Mouse (Mus musculus) MEL (cell line): ENCODE measurements around the gene Clcn5. TPM values are rescaled to one million over a fixed set of nuclear protein-coding genes. Genes with fewer than 3 reads are reported as not detected.

ENCODE experiments used
- DNase-seq: peaks from one replicate; pipeline ENCODE4 v3.0.0; 2011; ENCODE audit warnings: low read depth, low spot score
- H3K27ac ChIP-seq: 2 replicates; pipeline ENCODE4 v1.5.1; 2012; ENCODE audit warnings: low read depth, mild to moderate bottlenecking, control low read depth, low read length, moderate library complexity; ENCODE audit not compliant: control insufficient read depth
- H3K27me3 ChIP-seq, 2 experiments: fragments of 150-350 bp in 1 of 2; sonication (generic) in 1 of 2; 2 replicates each; pipeline ENCODE4 v1.6.1; 2012; ENCODE audit warnings: low read length in 2 of 2, mild to moderate bottlenecking in 2 of 2, improper control_type of control experiment in 1 of 2, moderate library complexity in 1 of 2; ENCODE audit not compliant: insufficient read depth in 2 of 2, control insufficient read depth in 1 of 2
- H3K36me3 ChIP-seq, 2 experiments: 2 replicates each; pipeline ENCODE4 v1.6.1; 2012 to 2014; ENCODE audit warnings: low read length in 2 of 2, improper control_type of control experiment in 1 of 2, inconsistent platforms in 1 of 2, mild to moderate bottlenecking in 1 of 2; ENCODE audit not compliant: insufficient read depth in 2 of 2, control insufficient read depth in 1 of 2
- H3K4me1 ChIP-seq, 2 experiments: fragments of 150-350 bp in 1 of 2; sonication (generic) in 1 of 2; 2 replicates each; pipeline ENCODE4 v1.6.1; 2012; ENCODE audit warnings: low read length in 2 of 2, improper control_type of control experiment in 1 of 2, mild to moderate bottlenecking in 1 of 2; ENCODE audit not compliant: insufficient read depth in 2 of 2, control insufficient read depth in 1 of 2
- H3K4me3 ChIP-seq, 2 experiments: fragments of 150-350 bp in 1 of 2; sonication (generic) in 1 of 2; 2 replicates each; pipeline ENCODE4 v1.5.1; 2012; ENCODE audit warnings: low read depth in 2 of 2, low read length in 2 of 2, mild to moderate bottlenecking in 2 of 2, moderate library complexity in 2 of 2, control low read depth in 1 of 2, improper control_type of control experiment in 1 of 2; ENCODE audit not compliant: control insufficient read depth in 1 of 2, insufficient read depth in 1 of 2
- H3K79me2 ChIP-seq: 2 replicates; pipeline ENCODE4 v1.6.1; 2012; ENCODE audit warnings: mild to moderate bottlenecking, low read length, moderate library complexity; ENCODE audit not compliant: control insufficient read depth, poor library complexity, insufficient read depth
- H3K9ac ChIP-seq: 2 replicates; pipeline ENCODE4 v1.6.1; 2012; ENCODE audit warnings: low read depth, mild to moderate bottlenecking, control low read depth, low read length, moderate library complexity; ENCODE audit not compliant: control insufficient read depth, poor library complexity, severe bottlenecking
- H3K9me3 ChIP-seq: fragments of 150-350 bp; sonication (generic); replicated peaks from 2 replicates; pipeline ENCODE4 v1.6.1; 2012; ENCODE audit warnings: mild to moderate bottlenecking, low read length, improper control_type of control experiment, moderate library complexity; ENCODE audit not compliant: insufficient read depth
- BHLHE40 ChIP-seq: IDR thresholded peaks from 2 replicates; pipeline ENCODE4 v1.6.1; 2012; ENCODE audit warnings: low read depth, mild to moderate bottlenecking, inconsistent platforms, low read length, improper control_type of control experiment, borderline replicate concordance
- CTCF ChIP-seq, 3 experiments: IDR thresholded peaks in 2 of 3; conservative IDR thresholded peaks in 1 of 3; 2 replicates each; pipeline ENCODE4 v1.5.1; 2011 to 2012; ENCODE audit warnings: low read length in 3 of 3, low read depth in 2 of 3, mild to moderate bottlenecking in 2 of 3, improper control_type of control experiment in 1 of 3, inconsistent platforms in 1 of 3, mixed read lengths in 1 of 3, moderate library complexity in 1 of 3; ENCODE audit not compliant: control insufficient read depth in 1 of 3, insufficient read depth in 1 of 3, poor library complexity in 1 of 3, severe bottlenecking in 1 of 3
- ELF1 ChIP-seq: IDR thresholded peaks from 2 replicates; pipeline ENCODE4 v1.6.1; 2014; ENCODE audit warnings: low read depth, mild to moderate bottlenecking, inconsistent platforms, low read length, improper control_type of control experiment, moderate library complexity
- EP300 ChIP-seq, 2 experiments: IDR thresholded peaks; 2 replicates each; pipeline ENCODE4 v1.6.1; 2011; ENCODE audit warnings: improper control_type of control experiment in 2 of 2, low read length in 2 of 2, low read depth in 1 of 2, mild to moderate bottlenecking in 1 of 2
- HCFC1 ChIP-seq: IDR thresholded peaks from 2 replicates; pipeline ENCODE4 v1.6.1; 2012; ENCODE audit warnings: low read depth, mild to moderate bottlenecking, inconsistent platforms, low read length, improper control_type of control experiment, moderate library complexity
- KAT2A ChIP-seq: conservative IDR thresholded peaks from 2 replicates; pipeline ENCODE4 v1.6.1; 2012; ENCODE audit warnings: low read depth, low read length, improper control_type of control experiment, inconsistent platforms
- MAFK ChIP-seq: IDR thresholded peaks from 2 replicates; pipeline ENCODE4 v1.6.1; 2011; ENCODE audit warnings: low read depth, mild to moderate bottlenecking, low read length, improper control_type of control experiment, borderline replicate concordance
- MAX ChIP-seq: IDR thresholded peaks from 2 replicates; pipeline ENCODE4 v1.6.1; 2011; ENCODE audit warnings: low read length, improper control_type of control experiment
- MEF2A ChIP-seq: IDR thresholded peaks from 2 replicates; pipeline ENCODE4 v1.6.1; 2014; ENCODE audit warnings: low read depth, mild to moderate bottlenecking, inconsistent platforms, low read length, improper control_type of control experiment; ENCODE audit not compliant: poor library complexity, insufficient replicate concordance, severe bottlenecking; ENCODE audit errors: extremely low read depth
- MYB ChIP-seq: IDR thresholded peaks from 2 replicates; pipeline ENCODE4 v1.6.1; 2011; ENCODE audit warnings: mild to moderate bottlenecking, low read depth, low read length, improper control_type of control experiment
- MYC ChIP-seq: IDR thresholded peaks from 2 replicates; pipeline ENCODE4 v1.6.1; 2011; ENCODE audit warnings: low read depth, mild to moderate bottlenecking, low read length, improper control_type of control experiment, moderate library complexity
- NRF1 ChIP-seq: IDR thresholded peaks from 2 replicates; pipeline ENCODE4 v1.6.1; 2014; ENCODE audit warnings: low read depth, mild to moderate bottlenecking, inconsistent platforms, low read length, improper control_type of control experiment, moderate library complexity; ENCODE audit not compliant: poor library complexity, insufficient read depth, severe bottlenecking
- POLR2A ChIP-seq, 2 experiments: IDR thresholded peaks; 2 replicates each; pipeline ENCODE4 v1.6.1; 2011 to 2012; ENCODE audit warnings: low read length in 2 of 2, mild to moderate bottlenecking in 2 of 2, control low read depth in 1 of 2, improper control_type of control experiment in 1 of 2, low read depth in 1 of 2, moderate library complexity in 1 of 2; ENCODE audit not compliant: control insufficient read depth in 1 of 2, insufficient read depth in 1 of 2, poor library complexity in 1 of 2
- POLR2AphosphoS2 ChIP-seq: IDR thresholded peaks from 2 replicates; pipeline ENCODE4 v1.6.1; 2011; ENCODE audit warnings: low read length, improper control_type of control experiment
- POLR2AphosphoS5 ChIP-seq: IDR thresholded peaks from 2 replicates; pipeline ENCODE4 v1.6.1; 2012; ENCODE audit warnings: low read depth, borderline replicate concordance, mild to moderate bottlenecking, inconsistent platforms, low read length, moderate library complexity, mixed read lengths
- RAD21 ChIP-seq: IDR thresholded peaks from 2 replicates; pipeline ENCODE4 v1.6.1; 2011; ENCODE audit warnings: mild to moderate bottlenecking, low read depth, low read length, improper control_type of control experiment
- SIN3A ChIP-seq: IDR thresholded peaks from 2 replicates; pipeline ENCODE4 v1.6.1; 2012; ENCODE audit warnings: low read length, improper control_type of control experiment, inconsistent platforms
- SMC3 ChIP-seq: IDR thresholded peaks from 2 replicates; pipeline ENCODE4 v1.6.1; 2011; ENCODE audit warnings: low read depth, low read length, improper control_type of control experiment
- TAL1 ChIP-seq: IDR thresholded peaks from 2 replicates; pipeline ENCODE4 v1.6.1; 2012; ENCODE audit warnings: mild to moderate bottlenecking, inconsistent platforms, low read length, moderate library complexity, mixed read lengths
- TBP ChIP-seq: IDR thresholded peaks from 2 replicates; pipeline ENCODE4 v1.8.0; 2011; ENCODE audit warnings: low read depth, low read length, improper control_type of control experiment
- UBTF ChIP-seq: IDR thresholded peaks from 2 replicates; pipeline ENCODE4 v1.6.1; 2012; ENCODE audit warnings: low read depth, mild to moderate bottlenecking, inconsistent platforms, low read length, improper control_type of control experiment, moderate library complexity, borderline replicate concordance; ENCODE audit not compliant: insufficient read depth
- USF2 ChIP-seq, 2 experiments: IDR thresholded peaks; 2 replicates each; pipeline ENCODE4 v1.6.1; 2011 to 2012; ENCODE audit warnings: improper control_type of control experiment in 2 of 2, low read length in 2 of 2, borderline replicate concordance in 1 of 2, inconsistent platforms in 1 of 2, low read depth in 1 of 2, mild to moderate bottlenecking in 1 of 2; ENCODE audit not compliant: insufficient read depth in 1 of 2
- ZNF384 ChIP-seq: IDR thresholded peaks from 2 replicates; pipeline ENCODE4 v1.6.1; 2012; ENCODE audit warnings: low read depth, mild to moderate bottlenecking, inconsistent platforms, low read length, improper control_type of control experiment
- polyA plus RNA-seq, 2 experiments: library from polyadenylated mRNA; stranded (reverse) in 1 of 2; unstranded in 1 of 2; fragments of >175 nt in 1 of 2; fragments of >200 nt in 1 of 2; gene quantifications; 2 replicates each; pipeline versions ENCODE4 v1.2.1 to v1.2.4; 2012; ENCODE audit warnings: low replicate concordance in 2 of 2, low read depth in 1 of 2; ENCODE audit not compliant: insufficient read length in 2 of 2, insufficient read depth in 1 of 2, missing spikeins in 1 of 2
- total RNA-seq: library from RNA; depleted of rRNA; stranded (reverse); fragments of 300-350 nt; gene quantifications from 2 replicates; pipeline ENCODE4 v1.2.3, GENCODE M21; 2012

Gene Clcn5
- total and polyA plus RNA-seq, 3 experiments = 8.1 to 10.4 TPM; not detected in 1

DNA sequence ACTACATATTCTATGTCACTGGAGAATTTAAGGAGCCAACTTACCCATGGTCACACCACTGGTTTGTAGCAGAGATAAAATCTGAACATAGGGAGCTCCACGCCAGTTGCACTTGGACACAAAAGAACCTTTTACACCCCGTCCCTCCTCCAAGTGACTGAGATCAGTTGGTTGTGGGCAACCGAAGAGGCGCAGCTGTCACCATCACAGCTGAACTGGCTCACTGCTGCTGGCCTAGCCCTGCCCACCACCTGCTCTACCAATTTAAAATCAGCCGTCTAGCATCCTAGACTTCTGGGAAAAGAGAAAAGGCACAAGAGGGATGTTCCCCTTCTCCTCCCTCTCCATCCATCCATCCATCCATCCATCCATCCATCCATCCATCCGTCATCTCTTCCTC is 42.6 kb downstream of the Clcn5 start:
- H3K79me2 ChIP-seq = no peaks in the 10 kb centered on the region
- H3K9ac ChIP-seq = no peak overlapping the region
- DNase-seq = no peak
- no peak for TF ChIP-seq NRF1
- no peak for TF ChIP-seq MYC
- no peak for TF ChIP-seq USF2 (IDR thresholded peaks at IDR 0.05; ENCODE audit: borderline replicate concordance in 1 of 2, insufficient read depth in 1 of 2, low read depth in 1 of 2, low read length in 2 of 2)
- no peak for TF ChIP-seq BHLHE40
- no peak for TF ChIP-seq ELF1
- no peak for TF ChIP-seq POLR2AphosphoS2
- no peak for TF ChIP-seq POLR2AphosphoS5
- no peak for TF ChIP-seq HCFC1
- no peak for TF ChIP-seq MEF2A
- no peak for TF ChIP-seq CTCF (IDR thresholded peaks at IDR 0.05 in 2 of 3, conservative IDR thresholded peaks at IDR 0.05 in 1 of 3; ENCODE audit: control insufficient read depth in 1 of 3, insufficient read depth in 1 of 3, low read depth in 2 of 3, low read length in 3 of 3, poor library complexity in 1 of 3, severe bottlenecking in 1 of 3)
- no peak for TF ChIP-seq UBTF
- TF ChIP-seq POLR2A (IDR thresholded peaks at IDR 0.05; ENCODE audit: control insufficient read depth in 1 of 2, insufficient read depth in 1 of 2, low read depth in 1 of 2, low read length in 2 of 2, poor library complexity in 1 of 2) = no peak
- no peak for TF ChIP-seq KAT2A
- no peak for TF ChIP-seq SMC3
- TF ChIP-seq MYB = no peak
- TF ChIP-seq ZNF384 = no peak
- H3K4me3 ChIP-seq = no peak overlapping the region
- H3K36me3 ChIP-seq = no peaks in the 10 kb centered on the region
- H3K27ac ChIP-seq = no peak overlapping the region
- H3K9me3 ChIP-seq = no peaks in the 10 kb centered on the region
- H3K4me1 ChIP-seq = no peaks in the 10 kb centered on the region
- no peaks in the 10 kb centered on the region for H3K27me3 ChIP-seq

DNA sequence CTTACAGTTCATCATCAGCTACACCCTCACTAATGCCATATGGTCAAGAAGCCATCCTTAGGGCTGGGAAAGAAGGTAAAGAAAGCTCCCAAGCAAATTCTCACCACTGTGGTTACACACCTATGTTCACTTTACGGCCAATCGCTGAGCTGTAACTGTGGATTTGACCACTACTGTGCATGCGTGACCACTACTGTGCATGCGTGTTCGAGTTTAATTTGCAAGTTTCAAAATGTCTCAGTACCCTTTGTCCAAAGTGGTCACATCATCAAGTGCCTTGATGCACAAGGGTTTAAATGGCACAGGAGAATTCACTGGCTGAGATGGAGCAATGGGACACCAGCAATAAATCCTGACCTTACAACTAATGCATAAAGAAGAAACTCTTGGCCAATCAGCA is 58.0 kb downstream of the Clcn5 start:
- Histone ChIP-seq H3K36me3 (peaks cover 0 to 7% of the 10 kb centered on the region in 2 experiments; a peak in 2 of 4 replicates), H3K9me3 (no peaks in the 10 kb centered on the region), H3K27ac (no peak overlapping the region), H3K4me3 (no peak overlapping the region), H3K4me1 (no peaks in the 10 kb centered on the region), H3K9ac (no peak overlapping the region), H3K27me3 (no peaks in the 10 kb centered on the region), H3K79me2 (no peaks in the 10 kb centered on the region)
- TF ChIP-seq ZNF384 (no peak), MYB (no peak), KAT2A (no peak), ELF1 (no peak), MAX (no peak), CTCF (IDR thresholded peaks at IDR 0.05 in 2 of 3, conservative IDR thresholded peaks at IDR 0.05 in 1 of 3; ENCODE audit: control insufficient read depth in 1 of 3, insufficient read depth in 1 of 3, low read depth in 2 of 3, low read length in 3 of 3, poor library complexity in 1 of 3, severe bottlenecking in 1 of 3) (no peak), RAD21 (no peak), TAL1 (no peak), EP300 (IDR thresholded peaks at IDR 0.05; ENCODE audit: low read depth in 1 of 2, low read length in 2 of 2) (no peak), POLR2AphosphoS5 (no peak), MAFK (no peak), SIN3A (no peak), TBP (no peak)
- DNase-seq = no peak
